Mouse (Mus musculus) kidney, embryonic 16.5 days (tissue): ENCODE results near the gene Fnip2. TPM values are rescaled to one million over a fixed set of nuclear protein-coding genes. Genes with fewer than 3 reads are reported as not detected.
"Not testable (repeated sequence)": the region's sequence is repeated elsewhere in the genome, so short reads cannot be mapped to it uniquely, and the experiment has no call there.

Experiments
- ATAC-seq: fragments of 200-750 bp; cut with Nextera tagmentation; 2 replicates; pipeline ENCODE4 v1.8.0; 2017; ENCODE audit warnings: moderate TSS enrichment; ENCODE audit not compliant: low FRiP score, low TSS enrichment
- H3K27ac ChIP-seq: fragments of 300-500 bp; sonication (generic); 2 replicates; pipeline ENCODE4 v1.5.1; 2014; ENCODE audit warnings: low read length
- H3K27me3 ChIP-seq: fragments of 300-500 bp; sonication (generic); 2 replicates; pipeline ENCODE4 v1.6.1; 2014; ENCODE audit warnings: low read length, control low read depth, mixed read lengths; ENCODE audit not compliant: insufficient read depth
- H3K36me3 ChIP-seq: fragments of 300-500 bp; sonication (generic); 2 replicates; pipeline ENCODE4 v1.6.1; 2014; ENCODE audit warnings: low read length, control low read depth, mixed read lengths; ENCODE audit not compliant: insufficient read depth
- H3K4me1 ChIP-seq: fragments of 300-500 bp; sonication (generic); 2 replicates; pipeline ENCODE4 v1.6.1; 2014; ENCODE audit warnings: low read length, control low read depth, mixed read lengths; ENCODE audit not compliant: insufficient read depth
- H3K4me2 ChIP-seq: fragments of 300-500 bp; sonication (generic); replicated peaks from 2 replicates; pipeline ENCODE4 v1.6.1; 2014; ENCODE audit warnings: low read depth, low read length
- H3K4me3 ChIP-seq: fragments of 300-500 bp; sonication (generic); 2 replicates; pipeline ENCODE4 v1.5.1; 2014; ENCODE audit warnings: mild to moderate bottlenecking, low read length
- H3K9ac ChIP-seq: fragments of 300-500 bp; sonication (generic); replicated peaks from 2 replicates; pipeline ENCODE4 v1.6.1; 2014; ENCODE audit warnings: low read length
- H3K9me3 ChIP-seq: fragments of 300-500 bp; sonication (generic); 2 replicates; pipeline ENCODE4 v1.6.1; 2016; ENCODE audit warnings: low read length, control low read depth
- WGBS: fragments of 180-500 bp; shearing (Covaris S2); extraction: QIAGEN DNeasy Blood & Tissue Kit; methylation state at CpG from one replicate; pipeline ENCODE4 v1.1.7; 2014; 5-methylcytosine and 5-hydroxymethylcytosine counted together
- polyA plus RNA-seq: library from polyadenylated mRNA; unstranded; fragments of >200 nt; fragmentation: Nextera tagmentation; extraction: Ambion mirVana; gene quantifications from 2 replicates; pipeline ENCODE4 v1.2.1, GENCODE M21; 2015

Fnip2 gene
- polyA plus RNA-seq, 1 experiment from 2014 or later: 3.2 TPM

DNA sequence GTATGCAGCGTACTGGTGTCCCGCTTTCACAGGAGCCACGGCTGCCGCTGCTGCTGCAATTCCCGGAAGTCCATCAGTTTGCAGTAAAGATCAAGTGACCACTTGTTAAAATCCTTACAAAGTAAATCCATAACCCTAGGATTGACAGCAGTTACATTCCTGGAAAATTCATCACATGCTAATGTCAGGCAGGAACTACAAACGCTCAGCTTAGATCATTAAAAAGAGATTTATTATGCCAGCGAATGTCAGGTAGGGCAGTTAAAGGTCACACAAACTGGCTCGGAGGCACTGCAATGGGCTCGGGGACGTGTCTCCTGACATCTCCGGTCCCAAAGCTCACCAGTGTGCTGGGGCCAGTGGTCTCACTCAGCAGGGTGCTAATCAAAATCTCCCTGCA is 111.8 kb downstream of the Fnip2 start:
- Histone ChIP-seq H3K27me3 (no peaks in the 10 kb centered on the region), H3K9me3 (no peaks in the 10 kb centered on the region), H3K27ac (no peak overlapping the region), H3K9ac (no peak overlapping the region), H3K36me3 (peaks cover 13% of the 10 kb centered on the region), H3K4me1 (no peaks in the 10 kb centered on the region), H3K4me2 (no peak overlapping the region), H3K4me3 (no peak overlapping the region)
- ATAC-seq: no peak
- 26% methylated on average over 11 of the region's 11 CpGs for WGBS

DNA sequence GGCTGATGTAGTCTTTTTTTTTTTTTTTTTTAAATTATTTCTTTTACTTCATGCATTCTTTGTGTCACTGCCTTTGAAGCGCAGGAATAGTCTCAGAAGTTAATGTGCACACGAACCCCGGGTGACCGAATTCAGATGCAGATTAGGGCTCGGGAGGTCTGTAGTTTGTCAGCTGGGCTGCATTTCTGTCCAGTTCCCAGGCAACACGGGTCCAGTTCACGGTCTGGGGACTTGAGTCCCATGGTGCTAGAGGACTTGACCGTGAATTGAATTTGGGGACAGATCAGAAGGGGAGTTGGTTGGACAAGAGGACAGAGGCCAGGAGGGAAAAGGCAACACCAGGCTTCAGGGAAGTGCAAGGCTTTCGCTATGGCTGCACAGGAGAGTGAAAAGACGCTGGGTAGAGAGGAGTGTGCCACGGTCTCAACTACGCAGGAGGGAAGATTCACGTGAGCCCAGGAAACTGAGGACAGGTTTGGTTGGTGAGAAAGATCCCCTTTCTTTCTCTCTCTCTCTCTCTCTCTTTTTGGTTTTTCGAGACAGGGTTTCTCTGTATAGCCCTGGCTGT is 114.8 kb downstream of the Fnip2 start:
- Histone ChIP-seq H3K4me2 (no peak overlapping the region), H3K9ac (no peak overlapping the region), H3K36me3 (peaks cover 4% of the 10 kb centered on the region; the same call in 1 of the 2 replicates), H3K27ac (no peak overlapping the region), H3K27me3 (no peaks in the 10 kb centered on the region), H3K9me3 (no peaks in the 10 kb centered on the region), H3K4me1 (peaks cover 6% of the 10 kb centered on the region; the same call in 1 of the 2 replicates), H3K4me3 (no peak overlapping the region)
- ATAC-seq: no peak
- WGBS: 81% methylated on average over 13 of the region's 14 CpGs

DNA sequence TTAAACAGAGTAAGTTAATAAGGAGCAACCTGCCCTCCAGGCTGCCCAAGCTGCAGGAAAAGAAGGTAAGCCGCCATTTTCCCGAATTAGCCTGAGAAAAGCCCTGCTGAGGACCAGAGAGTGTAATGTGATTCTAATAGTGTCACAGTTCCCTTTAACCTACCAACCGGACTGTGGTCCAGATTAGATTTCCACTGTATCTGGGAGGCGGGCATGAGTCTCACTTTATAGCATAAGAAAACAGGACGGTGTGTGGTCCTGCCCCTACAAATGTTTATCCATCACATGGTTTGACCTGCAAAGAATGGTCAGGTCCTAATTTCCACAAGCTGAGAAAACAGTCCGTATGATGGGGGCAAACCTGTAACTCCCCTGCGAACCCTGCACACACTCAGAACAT is 118.2 kb downstream of the Fnip2 start:
- H3K36me3 ChIP-seq: no peaks in the 10 kb centered on the region
- H3K4me3 ChIP-seq: no peak overlapping the region
- no peak overlapping the region for H3K9ac ChIP-seq
- H3K9me3 ChIP-seq: no peaks in the 10 kb centered on the region
- no peak overlapping the region for H3K27ac ChIP-seq
- H3K4me2 ChIP-seq: no peak overlapping the region
- WGBS: 26% methylated on average over 7 of the region's 7 CpGs
- H3K4me1 ChIP-seq: peaks cover 6% of the 10 kb centered on the region; the same call in 1 of the 2 replicates
- no peaks in the 10 kb centered on the region for H3K27me3 ChIP-seq
- 0 out of 2 replicates have a peak, but pooled peaks have one; percentile 15 for ATAC-seq

DNA sequence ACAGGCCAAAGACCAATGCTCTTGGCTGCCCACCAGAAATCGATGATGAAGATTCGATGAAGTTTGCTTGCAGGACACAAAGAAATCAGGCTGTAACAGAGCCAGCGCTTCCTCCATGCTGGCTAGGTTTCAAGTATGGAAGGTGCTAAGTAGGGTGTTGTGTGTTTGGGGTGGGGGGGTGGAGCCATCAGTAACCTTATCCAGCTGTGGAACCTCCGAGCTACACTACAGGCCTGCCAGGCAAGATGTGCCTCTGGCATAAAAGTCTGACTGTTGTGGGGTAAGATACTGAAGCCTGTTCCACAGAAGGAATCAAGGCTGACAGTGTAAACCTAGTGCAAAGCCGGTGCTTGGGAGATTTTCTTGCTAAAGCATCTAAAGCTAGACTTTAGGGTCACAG is 119.2 kb downstream of the Fnip2 start:
- Histone ChIP-seq H3K27ac (no peak overlapping the region), H3K36me3 (no peaks in the 10 kb centered on the region), H3K4me1 (peaks cover 6% of the 10 kb centered on the region; the same call in 1 of the 2 replicates), H3K4me2 (no peak overlapping the region), H3K9me3 (peaks cover 4% of the 10 kb centered on the region; the same call in 1 of the 2 replicates), H3K27me3 (no peaks in the 10 kb centered on the region), H3K9ac (no peak overlapping the region), H3K4me3 (no peak overlapping the region)
- ATAC-seq: no peak
- 80% methylated on average over 5 of the region's 5 CpGs for WGBS

DNA sequence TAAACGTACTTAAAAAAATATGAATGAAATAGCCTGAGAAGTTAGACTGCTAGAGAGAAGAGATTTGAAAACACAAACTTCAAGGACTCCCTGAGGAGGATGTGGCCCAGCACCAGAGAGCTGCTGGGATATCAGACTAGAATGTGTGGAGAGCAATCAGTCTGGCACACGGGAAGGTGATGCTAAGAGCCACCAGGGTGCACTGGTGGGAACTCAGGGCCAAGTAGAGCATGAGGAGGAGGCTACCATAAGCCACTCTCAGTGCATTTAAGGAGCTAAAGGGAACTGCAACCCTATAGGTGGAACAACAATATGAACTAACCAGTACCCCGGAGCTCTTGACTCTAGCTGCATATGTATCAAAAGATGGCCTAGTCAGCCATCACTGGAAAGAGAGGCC is 120.9 kb downstream of the Fnip2 start:
- not testable (repeated sequence) for H3K9ac ChIP-seq, H3K27me3 ChIP-seq, H3K4me3 ChIP-seq, H3K9me3 ChIP-seq, H3K36me3 ChIP-seq, H3K27ac ChIP-seq, ATAC-seq, H3K4me2 ChIP-seq, H3K4me1 ChIP-seq
- WGBS: 71% methylated on average over 3 of the region's 3 CpGs

DNA sequence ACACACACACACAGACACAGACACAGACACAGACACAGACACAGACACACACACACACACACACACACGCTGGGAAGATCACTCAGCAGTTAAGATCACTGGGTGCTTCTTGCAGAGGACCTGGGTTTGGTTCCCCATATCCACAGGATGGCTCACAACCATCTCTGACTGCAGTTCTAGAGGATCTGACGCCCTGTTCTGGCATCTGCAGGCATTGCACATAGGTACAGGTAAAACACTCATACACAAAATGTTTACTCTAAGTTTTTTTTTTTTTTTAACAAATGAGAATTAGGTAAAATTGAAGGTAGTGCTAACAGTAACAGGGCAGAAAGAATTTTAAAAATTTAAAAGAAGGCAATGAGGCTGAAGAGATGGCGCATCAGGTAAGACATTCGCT is 121.5 kb downstream of the Fnip2 start:
- no peaks in the 10 kb centered on the region for H3K36me3 ChIP-seq
- no peaks in the 10 kb centered on the region for H3K27me3 ChIP-seq
- no peak overlapping the region for H3K4me3 ChIP-seq
- H3K9ac ChIP-seq: no peak overlapping the region
- no peak overlapping the region for H3K27ac ChIP-seq
- peaks cover 4% of the 10 kb centered on the region; the same call in 1 of the 2 replicates for H3K9me3 ChIP-seq
- H3K4me2 ChIP-seq: no peak overlapping the region
- 91% methylated on average over 4 of the region's 4 CpGs for WGBS
- H3K4me1 ChIP-seq: peaks cover 6% of the 10 kb centered on the region; the same call in 1 of the 2 replicates
- ATAC-seq: no peak

DNA sequence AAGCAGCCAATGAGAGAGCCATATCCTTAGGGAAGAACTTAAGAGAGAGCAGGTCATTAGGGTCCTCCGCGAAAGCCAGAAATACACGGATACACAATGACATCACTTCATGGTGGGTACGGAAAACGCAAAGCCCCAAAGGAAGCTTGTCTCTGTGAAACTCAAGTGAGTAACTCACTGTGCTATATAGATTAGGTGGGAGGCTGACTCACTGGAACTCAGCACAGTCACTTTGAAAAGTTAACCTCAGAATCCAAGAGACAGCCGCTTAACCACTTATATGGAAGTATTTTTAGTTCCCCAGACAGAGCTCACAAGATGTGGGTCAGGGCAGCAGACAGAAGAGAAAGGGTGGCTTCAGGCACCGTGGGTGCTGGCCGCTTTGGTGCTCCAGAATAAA is 122.6 kb downstream of the Fnip2 start:
- ATAC-seq: no peak
- H3K27ac ChIP-seq: no peak overlapping the region
- H3K4me1 ChIP-seq: peaks cover 6% of the 10 kb centered on the region; the same call in 1 of the 2 replicates
- no peaks in the 10 kb centered on the region for H3K27me3 ChIP-seq
- H3K4me2 ChIP-seq: no peak overlapping the region
- 77% methylated on average over 8 of the region's 8 CpGs for WGBS
- H3K4me3 ChIP-seq: no peak overlapping the region
- H3K36me3 ChIP-seq: no peaks in the 10 kb centered on the region
- no peak overlapping the region for H3K9ac ChIP-seq
- H3K9me3 ChIP-seq: peaks cover 4% of the 10 kb centered on the region; the same call in 1 of the 2 replicates

DNA sequence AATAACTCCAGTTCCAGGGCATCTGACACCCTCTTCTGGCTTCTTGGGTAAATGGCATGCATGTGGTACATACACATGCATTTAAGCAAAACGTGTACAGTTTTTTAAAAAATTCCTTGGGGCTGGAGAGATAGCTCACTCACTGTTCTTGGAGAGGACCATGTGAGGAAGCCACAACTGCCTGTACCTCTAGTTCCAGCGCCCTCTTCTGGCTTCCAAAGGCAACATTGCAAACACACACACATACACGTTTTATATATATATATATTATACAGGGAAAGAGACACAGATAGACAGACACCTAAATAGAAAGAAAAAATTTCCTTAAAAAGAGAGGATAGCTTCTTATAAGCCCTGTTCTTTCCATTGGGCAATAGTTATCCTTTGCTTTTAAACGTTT is 123.7 kb downstream of the Fnip2 start:
- H3K4me3 ChIP-seq: no peak overlapping the region
- H3K27me3 ChIP-seq: no peaks in the 10 kb centered on the region
- H3K9me3 ChIP-seq: peaks cover 4% of the 10 kb centered on the region; the same call in 1 of the 2 replicates
- no peaks in the 10 kb centered on the region for H3K36me3 ChIP-seq
- no peak overlapping the region for H3K4me2 ChIP-seq
- ATAC-seq: no peak
- WGBS: 72% methylated on average over 4 of the region's 4 CpGs
- peaks cover under 1% of the 10 kb centered on the region; the same call in 1 of the 2 replicates for H3K4me1 ChIP-seq
- no peak overlapping the region for H3K27ac ChIP-seq
- H3K9ac ChIP-seq: no peak overlapping the region

DNA sequence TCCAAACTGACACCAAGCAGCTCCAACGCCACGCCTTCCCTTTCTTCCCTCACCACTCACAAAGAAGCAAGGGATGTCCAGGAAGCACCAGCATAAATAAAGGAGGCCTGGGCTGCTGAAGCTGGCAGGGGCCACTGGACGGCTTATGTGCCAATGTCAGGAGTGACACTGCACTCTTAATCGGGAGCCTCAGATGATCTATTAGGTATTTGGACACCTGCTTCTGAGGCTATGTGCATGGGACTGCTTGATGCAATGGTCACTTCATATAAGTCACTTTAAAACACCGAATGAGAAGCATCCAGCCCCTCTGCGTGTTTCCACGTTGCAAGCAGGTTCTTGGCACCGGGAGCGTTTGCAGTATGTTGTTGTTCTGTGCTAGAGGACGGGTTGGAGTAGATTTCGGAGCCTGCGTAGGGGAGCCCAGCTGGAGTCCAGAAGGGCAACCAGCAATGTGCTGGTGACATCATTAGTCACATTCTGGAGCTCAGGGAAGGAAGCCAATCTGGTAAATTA is 126.6 kb downstream of the Fnip2 start:
- no peaks in the 10 kb centered on the region for H3K4me1 ChIP-seq
- 73% methylated on average over 12 of the region's 12 CpGs for whole genome bisulfite sequencing
- H3K4me2 ChIP-seq: no peak overlapping the region
- H3K4me3 ChIP-seq: no peak overlapping the region
- H3K9me3 ChIP-seq: peaks cover 4% of the 10 kb centered on the region; the same call in 1 of the 2 replicates
- no peaks in the 10 kb centered on the region for H3K36me3 ChIP-seq
- no peak overlapping the region for H3K27ac ChIP-seq
- ATAC-seq: no peak
- H3K27me3 ChIP-seq: no peaks in the 10 kb centered on the region
- H3K9ac ChIP-seq: no peak overlapping the region

DNA sequence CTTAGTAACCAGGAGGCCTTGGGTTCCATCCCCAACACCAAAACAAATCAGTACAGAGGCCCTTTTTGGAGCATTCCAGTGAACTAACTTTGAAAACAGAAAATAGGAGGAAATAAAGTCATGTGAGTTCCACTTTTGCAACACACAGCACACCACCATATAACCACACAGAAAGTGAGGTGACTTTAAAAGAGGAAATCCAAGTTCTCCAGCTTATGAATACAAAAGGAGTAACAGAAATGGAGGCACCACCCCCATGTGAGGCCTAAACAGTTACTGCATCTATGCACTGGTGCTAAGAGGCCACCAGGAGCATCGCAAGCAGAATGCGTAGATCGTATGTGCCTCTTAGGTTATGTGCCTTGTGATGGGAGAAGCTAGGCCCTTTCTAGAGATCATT is 129.3 kb downstream of the Fnip2 start:
- Histone ChIP-seq H3K4me3 (no peak overlapping the region), H3K4me2 (no peak overlapping the region), H3K27ac (no peak overlapping the region), H3K9me3 (no peaks in the 10 kb centered on the region; the same call in 1 of the 2 replicates), H3K27me3 (no peaks in the 10 kb centered on the region), H3K9ac (no peak overlapping the region), H3K36me3 (no peaks in the 10 kb centered on the region), H3K4me1 (no peaks in the 10 kb centered on the region)
- ATAC-seq: no peak
- WGBS: 94% methylated on average over 3 of the region's 3 CpGs
